19 mouse cellular contexts compared by ENCODE assay signal in genomic region chr9:119726990-119727389, GRCm38 (mm10). TPM values are rescaled to one million over a fixed set of nuclear protein-coding genes. Genes with fewer than 3 reads are reported as not detected.
"Had no signal": no experiment of that assay in that cellular context is flagged by ENCODE, and none has a peak within 500 bp of the region (broad histone marks: within the 10 kb centered on the region; RNA-seq: fewer than 3 reads in every experiment).

No protein-coding gene starts in this region.

- ATAC-seq: midbrain, embryonic 15.5 days had no signal

- H3K9ac ChIP-seq: limb, embryonic 15.5 days; lung, embryonic 14.5 days; midbrain, embryonic 12.5 days; midbrain, embryonic 15.5 days; neural tube, embryonic 12.5 days; stomach, embryonic 15.5 days had no signal

- H3K4me2 ChIP-seq: limb, embryonic 15.5 days; lung, embryonic 14.5 days; midbrain, embryonic 12.5 days; midbrain, embryonic 15.5 days; neural tube, embryonic 12.5 days; stomach, embryonic 15.5 days had no signal

- H3K9me3 ChIP-seq: limb, embryonic 15.5 days; megakaryocyte, embryonic 14.5 days; midbrain, embryonic 10.5 days; midbrain, embryonic 12.5 days; midbrain, embryonic 15.5 days; neural tube, embryonic 12.5 days; stomach, embryonic 15.5 days had no signal

- H3K36me3 ChIP-seq: limb, embryonic 15.5 days; midbrain, embryonic 10.5 days; midbrain, embryonic 12.5 days; midbrain, embryonic 15.5 days; neural tube, embryonic 12.5 days; stomach, embryonic 15.5 days had no signal

- DNase-seq: lung, adult 18-20 months; lung, embryonic 14.5 days; lung, postnatal 14 days; lung, postnatal 36 days; right cerebral cortex, postnatal 14 days; thymus, postnatal 14 days; thymus, postnatal 36 days had no signal

- H3K27me3 ChIP-seq: limb, embryonic 15.5 days; midbrain, embryonic 12.5 days; midbrain, embryonic 15.5 days; neural tube, embryonic 12.5 days; stomach, embryonic 15.5 days had no signal

- H3K4me1 ChIP-seq: limb, embryonic 15.5 days; megakaryocyte, embryonic 14.5 days; stomach, embryonic 15.5 days had no signal

- H3K4me3 ChIP-seq: limb, embryonic 15.5 days; megakaryocyte, embryonic 14.5 days; midbrain, embryonic 10.5 days; midbrain, embryonic 12.5 days; midbrain, embryonic 15.5 days; neural tube, embryonic 12.5 days; stomach, embryonic 15.5 days had no signal

- H3K27ac ChIP-seq: limb, embryonic 15.5 days; macrophage; midbrain, embryonic 10.5 days; midbrain, embryonic 12.5 days; midbrain, embryonic 15.5 days; neural tube, embryonic 12.5 days; stomach, embryonic 15.5 days; stomach, postnatal 0 days had no signal

RNA-seq across cellular contexts. Expression of gene Scn10a, which starts 7.9 kb away (rescaled TPM):
- polyA plus RNA-seq: limb, embryonic 15.5 days; lung, embryonic 14.5 days; macrophage; midbrain, embryonic 12.5 days; midbrain, embryonic 15.5 days; midbrain, postnatal 0 days; spleen, adult 2 months; stomach, embryonic 15.5 days; stomach, postnatal 0 days; thymus, postnatal 0 days had no signal
